Mouse (Mus musculus): ENCODE data around the gene Zswim3. TPM values are rescaled to one million over a fixed set of nuclear protein-coding genes. Genes with fewer than 3 reads are reported as not detected.
A peak's percentile ranks its signal among the peaks of the same experiment; 100 is the strongest.
"Not testable (repeated sequence)": the region's sequence is repeated elsewhere in the genome, so short reads cannot be mapped to it uniquely, and the experiment has no call there.

The Zswim3 gene
- polyA plus RNA-seq, 1 experiment from 2014 or later: 13.7 TPM

DNA sequence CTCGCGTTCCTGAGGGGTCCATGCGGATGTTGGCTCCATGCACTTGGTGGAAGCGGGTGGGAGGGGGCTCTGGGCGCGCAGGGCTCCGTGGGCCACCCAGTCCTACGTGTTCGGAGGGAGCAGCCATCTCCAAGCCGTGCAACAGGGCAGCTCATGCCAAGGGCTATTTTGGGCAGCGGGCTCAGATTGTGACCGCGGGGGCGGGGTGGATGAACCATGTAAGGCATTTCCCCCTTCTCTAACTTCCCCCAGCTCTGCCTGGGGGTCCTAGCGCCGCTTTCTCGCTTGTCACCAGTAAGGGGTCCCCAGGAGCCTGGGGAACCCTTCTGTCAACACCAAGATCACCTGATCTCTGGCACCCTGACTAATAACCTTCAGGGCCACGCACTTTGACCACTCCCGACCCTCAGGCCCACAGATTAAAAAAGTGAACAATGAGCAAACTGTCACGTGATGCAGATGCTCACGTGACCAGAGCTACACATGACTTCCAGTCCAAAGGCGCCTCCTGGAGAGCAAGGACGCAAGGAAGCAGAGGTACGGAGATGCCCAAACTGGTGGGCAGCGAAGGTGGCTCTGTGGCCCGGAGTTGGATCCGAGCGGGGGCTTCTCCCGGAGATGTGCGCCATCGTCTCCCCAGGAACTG lies 28.5 kb downstream of the Zswim3 start, which contains the start of gene Neurl2:
TSS of gene Neurl2 (minus strand) at position 143 of the 646 bp plus-strand sequence.
- Histone ChIP-seq H3K4me3 (peak within 1 kb of the TSS; percentile 69), H3K4me1 (replicated peaks) (peaks cover 27% of the 10 kb centered on the region), H3K9me3 (no peaks in the 10 kb centered on the region), H3K27ac (peak within 1 kb of the TSS; percentile 73), H3K27me3 (no peaks in the 10 kb centered on the region), H3K4me2 (peak within 1 kb of the TSS; percentile 98), H3K9ac (peak within 1 kb of the TSS; percentile 83), H3K36me3 (peaks cover 28% of the 10 kb centered on the region)
- under 1% methylated on average over 31 of the region's 31 CpGs for WGBS
- peak; percentile 78 for ATAC-seq (ENCODE audit: low FRiP score)

DNA sequence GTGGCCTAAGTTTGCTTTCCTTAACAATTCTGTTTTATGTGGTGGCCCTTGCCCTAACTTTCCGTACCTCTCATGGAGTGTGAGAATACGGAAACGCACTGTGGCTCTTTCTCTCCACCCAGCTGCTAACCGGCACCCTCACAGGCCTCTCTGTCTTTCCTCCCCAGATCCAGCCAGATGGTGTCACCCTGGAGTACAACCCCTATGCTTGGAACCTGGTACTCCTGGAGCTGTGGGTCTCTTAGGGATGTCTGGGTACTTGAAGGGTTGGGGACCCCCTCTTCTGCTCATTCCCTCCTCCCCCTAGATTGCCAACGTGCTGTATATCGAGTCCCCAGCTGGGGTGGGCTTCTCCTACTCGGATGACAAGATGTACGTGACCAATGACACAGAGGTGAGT lies 29.6 kb downstream of the Zswim3 start:
- WGBS: 50% methylated on average over 8 of the region's 8 CpGs
- H3K9ac ChIP-seq: peak overlapping the region; percentile 83
- no peaks in the 10 kb centered on the region for H3K27me3 ChIP-seq
- H3K4me3 ChIP-seq: peak overlapping the region; percentile 69
- no peaks in the 10 kb centered on the region for H3K9me3 ChIP-seq
- no peak overlapping the region; the same call in 1 of the 2 replicates for H3K27ac ChIP-seq
- H3K4me1 ChIP-seq (replicated peaks): peaks cover 27% of the 10 kb centered on the region
- H3K4me2 ChIP-seq: peak overlapping the region; percentile 98
- H3K36me3 ChIP-seq: peaks cover 32% of the 10 kb centered on the region
- ATAC-seq (ENCODE audit: low FRiP score): no peak

GRCm38 (mm10) chr2:164835164-164835563 lies 30.3 kb downstream of the Zswim3 start:
- Histone ChIP-seq H3K9ac (no peak overlapping the region), H3K4me2 (peak overlapping the region; percentile 98), H3K9me3 (no peaks in the 10 kb centered on the region), H3K4me3 (peak overlapping the region; percentile 69; the same call in 1 of the 2 replicates), H3K27me3 (no peaks in the 10 kb centered on the region), H3K36me3 (peaks cover 38% of the 10 kb centered on the region), H3K27ac (no peak overlapping the region), H3K4me1 (replicated peaks) (peaks cover 27% of the 10 kb centered on the region)
- 100% methylated on average over 4 of the region's 4 CpGs for WGBS
- ATAC-seq (ENCODE audit: low FRiP score): no peak

GRCm38 (mm10) chr2:164845782-164846181 lies 40.9 kb downstream of the Zswim3 start:
- H3K9ac ChIP-seq: no peak overlapping the region
- no peaks in the 10 kb centered on the region for H3K9me3 ChIP-seq
- no peaks in the 10 kb centered on the region for H3K27me3 ChIP-seq
- no peak for ATAC-seq (ENCODE audit: low FRiP score)
- H3K4me3 ChIP-seq: no peak overlapping the region
- H3K27ac ChIP-seq: no peak overlapping the region
- no peaks in the 10 kb centered on the region for H3K4me1 ChIP-seq (replicated peaks)
- 55% methylated on average over 3 of the region's 3 CpGs for WGBS
- 0 out of 2 replicates have a peak, but pooled peaks cover 2% of the 10 kb centered on the region for H3K36me3 ChIP-seq
- H3K4me2 ChIP-seq: no peak overlapping the region

DNA sequence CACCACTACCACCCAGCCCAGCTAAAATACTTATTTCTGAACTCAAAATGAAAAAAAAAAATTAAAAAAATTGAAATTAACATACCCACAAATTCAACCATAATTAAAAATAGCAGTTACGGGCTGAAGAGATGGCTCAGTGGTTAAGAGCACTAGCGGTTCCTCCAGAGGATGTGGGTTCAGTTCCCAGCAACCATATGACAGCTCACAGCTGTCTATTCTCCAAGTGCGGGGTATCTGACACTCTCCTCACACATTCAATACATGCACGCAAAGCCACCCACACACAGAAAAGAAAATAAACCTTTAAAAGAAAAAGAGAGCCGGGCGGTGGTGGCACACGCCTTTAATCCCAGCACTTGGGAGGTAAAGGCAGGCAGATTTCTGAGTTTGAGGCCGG lies 45.2 kb downstream of the Zswim3 start:
- no peak for ATAC-seq (ENCODE audit: low FRiP score)
- 90% methylated on average over 8 of the region's 8 CpGs for WGBS
- H3K4me1 ChIP-seq (replicated peaks): no peaks in the 10 kb centered on the region
- no peak overlapping the region for H3K27ac ChIP-seq
- peaks cover 6% of the 10 kb centered on the region; the same call in 1 of the 2 replicates for H3K27me3 ChIP-seq
- H3K9ac ChIP-seq: no peak overlapping the region
- H3K4me2 ChIP-seq: no peak overlapping the region
- no peaks in the 10 kb centered on the region for H3K36me3 ChIP-seq
- H3K9me3 ChIP-seq: no peaks in the 10 kb centered on the region
- no peak overlapping the region for H3K4me3 ChIP-seq

- H3K4me3 ChIP-seq; H3K9me3 ChIP-seq; H3K9ac ChIP-seq; H3K27ac ChIP-seq; H3K36me3 ChIP-seq; ATAC-seq (ENCODE audit: low FRiP score): not testable (repeated sequence)
- 69% methylated on average over 5 of the region's 5 CpGs for WGBS
- H3K27me3 ChIP-seq: peaks cover 54% of the 10 kb centered on the region
- peaks cover 22% of the 10 kb centered on the region for H3K4me1 ChIP-seq (replicated peaks)
- H3K4me2 ChIP-seq: peak overlapping the region; percentile 87
Measured at GRCm38 (mm10) chr2:164855572-164855971, 50.7 kb downstream of the Zswim3 start.

GRCm38 (mm10) chr2:164856309-164857100 lies 51.6 kb downstream of the Zswim3 start:
- H3K27ac ChIP-seq: peak overlapping the region; percentile 58
- peak; percentile 47; the same call in 1 of the 2 replicates for ATAC-seq (ENCODE audit: low FRiP score)

DNA sequence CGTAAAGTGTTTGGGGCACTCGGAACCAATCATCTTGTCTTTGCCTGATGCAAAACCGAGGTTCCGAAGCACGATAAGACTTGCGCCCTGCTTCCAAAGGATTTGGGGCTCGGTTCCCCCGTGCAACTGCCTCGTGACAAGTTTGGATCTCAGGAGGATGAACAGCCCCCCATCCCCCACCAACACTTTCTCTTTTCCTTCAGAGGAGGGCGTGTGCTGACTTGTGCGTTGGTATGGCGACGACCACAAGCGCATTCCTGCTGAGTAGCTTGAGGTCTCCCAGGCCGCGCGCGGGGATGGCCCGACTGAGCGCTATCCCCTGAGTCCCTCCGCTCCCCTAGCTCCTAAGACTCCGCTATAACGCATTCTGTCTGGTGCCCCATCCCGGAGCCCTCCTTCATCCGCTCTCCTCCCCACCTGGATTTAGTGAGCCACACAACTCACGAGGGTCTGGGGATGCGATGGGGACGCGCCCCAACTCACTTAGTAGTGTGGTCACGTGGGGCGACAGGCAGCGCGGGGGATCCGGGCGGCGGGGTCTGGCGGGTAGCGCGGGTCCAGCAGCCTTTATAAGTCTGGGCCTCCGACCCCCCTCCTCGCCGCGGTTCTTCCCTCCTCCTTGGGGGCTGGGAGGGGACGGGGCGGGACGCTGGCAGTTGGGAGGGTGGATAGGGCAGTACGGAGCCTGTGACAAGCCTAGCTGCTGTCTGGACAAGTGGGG lies 52.4 kb downstream of the Zswim3 start, which contains the start of gene Pltp:
TSS of gene Pltp (minus strand) at position 611 of the 721 bp plus-strand sequence.
- H3K9me3 ChIP-seq: no peaks in the 10 kb centered on the region
- H3K4me2 ChIP-seq: peak within 1 kb of the TSS; percentile 87
- H3K4me3 ChIP-seq: peak within 1 kb of the TSS; percentile 49
- H3K36me3 ChIP-seq: no peaks in the 10 kb centered on the region
- H3K4me1 ChIP-seq (replicated peaks): peaks cover 32% of the 10 kb centered on the region
- peaks cover 59% of the 10 kb centered on the region for H3K27me3 ChIP-seq
- under 1% methylated on average over 44 of the region's 47 CpGs for WGBS
- ATAC-seq (ENCODE audit: low FRiP score): peak; percentile 86
- peak within 1 kb of the TSS; percentile 58 for H3K27ac ChIP-seq
- H3K9ac ChIP-seq: peak within 1 kb of the TSS; percentile 63

More at GRCm38 (mm10) chr2:164856309-164857100, 51.6 kb downstream of the Zswim3 start:
- no peaks in the 10 kb centered on the region for H3K9me3 ChIP-seq
- peak overlapping the region; percentile 87 for H3K4me2 ChIP-seq
- WGBS: 1% methylated on average over 42 of the region's 42 CpGs
- H3K9ac ChIP-seq: peak overlapping the region; percentile 63
- H3K27me3 ChIP-seq: peaks cover 59% of the 10 kb centered on the region
- no peaks in the 10 kb centered on the region for H3K36me3 ChIP-seq
- H3K4me3 ChIP-seq: peak overlapping the region; percentile 49
- peaks cover 26% of the 10 kb centered on the region for H3K4me1 ChIP-seq (replicated peaks)

DNA sequence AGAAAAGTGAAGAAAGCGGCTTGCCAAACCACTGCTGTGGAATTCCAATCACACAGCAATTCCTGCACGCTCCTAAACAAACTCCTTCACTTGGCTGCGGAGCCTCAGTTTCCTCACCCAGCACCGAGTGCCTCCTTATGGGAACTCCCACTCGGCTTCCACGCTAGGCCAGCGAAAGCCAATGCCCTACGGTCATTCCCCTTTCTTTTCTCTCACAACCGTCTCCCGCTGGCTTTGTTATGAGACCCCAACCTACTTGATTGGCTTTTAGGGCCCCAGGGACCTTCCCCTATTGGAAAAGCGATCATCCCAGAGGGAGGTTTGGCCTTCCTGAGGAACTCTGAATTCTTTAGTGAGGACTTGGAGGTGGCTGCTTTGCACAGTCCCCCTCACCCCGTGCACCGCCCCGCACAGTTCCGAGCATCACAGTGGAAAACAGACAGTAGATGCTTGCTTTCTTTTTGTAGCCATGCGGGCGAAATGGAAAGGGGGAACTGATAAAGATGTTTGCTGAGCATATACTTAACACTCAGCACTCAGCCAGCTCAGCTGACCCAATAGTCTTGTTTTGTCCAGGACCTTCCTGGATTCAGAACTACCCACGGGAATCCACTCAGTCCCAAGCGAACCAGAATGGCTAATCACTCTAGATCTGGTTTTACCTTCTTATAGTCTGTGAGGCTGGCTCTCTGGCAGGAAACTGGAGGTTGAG lies 53.1 kb downstream of the Zswim3 start:
- H3K27ac ChIP-seq: peak overlapping the region; percentile 58; the same call in 1 of the 2 replicates
- no peaks in the 10 kb centered on the region for H3K9me3 ChIP-seq
- H3K4me2 ChIP-seq: peak overlapping the region; percentile 87
- peaks cover 32% of the 10 kb centered on the region for H3K4me1 ChIP-seq (replicated peaks)
- peak overlapping the region; percentile 49 for H3K4me3 ChIP-seq
- 2% methylated on average over 19 of the region's 19 CpGs for WGBS
- H3K27me3 ChIP-seq: peaks cover 59% of the 10 kb centered on the region
- H3K36me3 ChIP-seq: no peaks in the 10 kb centered on the region
- peak; percentile 34; the same call in 1 of the 2 replicates for ATAC-seq (ENCODE audit: low FRiP score)
- H3K9ac ChIP-seq: peak overlapping the region; percentile 63

DNA sequence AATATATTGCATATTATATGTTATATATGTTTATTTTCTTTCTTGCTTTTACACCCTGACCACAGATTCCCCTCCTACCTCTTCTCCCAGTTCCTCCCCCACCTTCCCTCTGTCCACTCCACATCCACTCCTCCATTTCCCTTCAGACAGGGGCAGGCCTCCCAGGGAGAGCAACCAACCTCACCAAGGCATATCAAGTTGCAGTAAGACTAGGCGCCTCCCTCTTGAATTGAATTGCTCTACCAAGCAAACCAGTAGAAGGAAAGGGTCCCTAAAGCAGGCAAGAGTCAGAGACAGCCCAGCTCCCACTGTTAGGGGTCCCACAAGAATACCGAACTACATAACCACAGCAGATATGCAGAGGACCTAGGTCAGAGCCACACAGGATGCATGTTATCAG lies 54.3 kb downstream of the Zswim3 start:
- no peaks in the 10 kb centered on the region for H3K9me3 ChIP-seq
- H3K4me2 ChIP-seq: no peak overlapping the region
- H3K27ac ChIP-seq: no peak overlapping the region
- peaks cover 32% of the 10 kb centered on the region for H3K4me1 ChIP-seq (replicated peaks)
- H3K36me3 ChIP-seq: no peaks in the 10 kb centered on the region
- no peak for ATAC-seq (ENCODE audit: low FRiP score)
- no peak overlapping the region for H3K9ac ChIP-seq
- no peak overlapping the region for H3K4me3 ChIP-seq
- 79% methylated on average over 2 of the region's 2 CpGs for WGBS
- peaks cover 59% of the 10 kb centered on the region for H3K27me3 ChIP-seq

GRCm38 (mm10) chr2:164859640-164860432 lies 54.9 kb downstream of the Zswim3 start:
- Histone ChIP-seq H3K9ac (no peak overlapping the region), H3K4me2 (no peak overlapping the region), H3K27me3 (peaks cover 55% of the 10 kb centered on the region), H3K27ac (no peak overlapping the region), H3K36me3 (no peaks in the 10 kb centered on the region), H3K4me1 (replicated peaks) (peaks cover 32% of the 10 kb centered on the region), H3K4me3 (no peak overlapping the region), H3K9me3 (no peaks in the 10 kb centered on the region)
- ATAC-seq (ENCODE audit: low FRiP score): no peak
- 67% methylated on average over 9 of the region's 9 CpGs for WGBS
